Mouse (Mus musculus) heart, embryonic 10.5 days (tissue): Measurements from ENCODE around the gene Camk1d. TPM values are rescaled to one million over a fixed set of nuclear protein-coding genes. Genes with fewer than 3 reads are reported as not detected.
"Not testable (repeated sequence)": the region's sequence is repeated elsewhere in the genome, so short reads cannot be mapped to it uniquely, and the experiment has no call there.

Source experiments
- DNase-seq: peaks from one replicate; pipeline ENCODE4 v3.0.0-alpha.2; 2017; ENCODE audit warnings: low spot score
- H3K27ac ChIP-seq: fragments of 300-500 bp; sonication (generic); 2 replicates; pipeline ENCODE4 v1.5.1; 2016; ENCODE audit warnings: mild to moderate bottlenecking
- H3K27me3 ChIP-seq: fragments of 300-500 bp; sonication (generic); 2 replicates; pipeline ENCODE4 v1.6.1; 2016; ENCODE audit warnings: mild to moderate bottlenecking; ENCODE audit not compliant: poor library complexity, insufficient read depth, severe bottlenecking
- H3K36me3 ChIP-seq: fragments of 300-500 bp; sonication (generic); 2 replicates; pipeline ENCODE4 v1.6.1; 2016; ENCODE audit warnings: mild to moderate bottlenecking, moderate library complexity
- H3K4me1 ChIP-seq: fragments of 300-500 bp; sonication (generic); 2 replicates; pipeline ENCODE4 v1.6.1; 2016; ENCODE audit warnings: mild to moderate bottlenecking
- H3K4me3 ChIP-seq: fragments of 300-500 bp; sonication (generic); 2 replicates; pipeline ENCODE4 v1.5.1; 2016; ENCODE audit warnings: mild to moderate bottlenecking, moderate library complexity
- H3K9me3 ChIP-seq: fragments of 300-500 bp; sonication (generic); 2 replicates; pipeline ENCODE4 v1.6.1; 2016; ENCODE audit warnings: mild to moderate bottlenecking, moderate library complexity
- WGBS: fragments of 180-500 bp; shearing (Covaris S2); methylation state at CpG from one replicate; pipeline ENCODE4 v1.1.7; 2016; 5-methylcytosine and 5-hydroxymethylcytosine counted together
- polyA plus RNA-seq: library from polyadenylated mRNA; unstranded; fragments of >200 nt; fragmentation: Nextera tagmentation; extraction: Ambion mirVana; gene quantifications from 2 replicates; pipeline ENCODE4 v1.2.1, GENCODE M21; 2016

The Camk1d gene
- polyA plus RNA-seq, 1 experiment from 2014 or later, result 1.1 TPM

DNA sequence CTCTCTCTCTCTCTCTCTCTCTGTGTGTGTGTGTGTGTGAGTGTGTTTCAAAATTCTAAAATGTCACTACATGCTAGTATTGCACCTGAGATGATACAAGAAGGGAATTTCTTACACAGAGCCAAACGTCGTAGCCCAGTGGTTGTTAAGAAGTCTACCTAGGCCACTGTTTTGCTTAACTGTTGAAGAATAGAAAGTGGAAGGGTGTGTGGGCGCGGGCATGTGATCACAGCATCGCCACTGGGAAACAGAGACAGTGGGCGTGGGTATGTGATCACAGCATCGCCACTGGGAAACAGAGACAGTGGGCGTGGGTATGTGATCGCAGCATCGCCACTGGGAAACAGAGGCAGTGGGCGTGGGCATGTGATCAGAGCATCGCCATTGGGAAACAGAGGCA, 312.3 kb downstream of the Camk1d start:
- H3K4me1 ChIP-seq, result no peaks in the 10 kb centered on the region
- H3K36me3 ChIP-seq, result no peaks in the 10 kb centered on the region
- H3K9me3 ChIP-seq, result no peaks in the 10 kb centered on the region
- 85% methylated on average over 12 of the region's 12 CpGs for WGBS
- no peaks in the 10 kb centered on the region for H3K27me3 ChIP-seq
- no peak for DNase-seq
- no peak overlapping the region for H3K27ac ChIP-seq
- H3K4me3 ChIP-seq, result no peak overlapping the region

- Histone ChIP-seq H3K27me3 (no peaks in the 10 kb centered on the region), H3K4me3 (no peak overlapping the region), H3K4me1 (no peaks in the 10 kb centered on the region), H3K9me3 (no peaks in the 10 kb centered on the region), H3K27ac (no peak overlapping the region), H3K36me3 (no peaks in the 10 kb centered on the region)
- 81% methylated on average over 9 of the region's 9 CpGs for WGBS
- no peak for DNase-seq
Observed at GRCm38 (mm10) chr2:5398505-5398904, 315.8 kb downstream of the Camk1d start.

- no peaks in the 10 kb centered on the region for H3K9me3 ChIP-seq
- no peak overlapping the region for H3K4me3 ChIP-seq
- no peaks in the 10 kb centered on the region for H3K27me3 ChIP-seq
- DNase-seq, result no peak
- H3K27ac ChIP-seq, result no peak overlapping the region
- no peaks in the 10 kb centered on the region for H3K4me1 ChIP-seq
- WGBS, result 77% methylated on average over 6 of the region's 6 CpGs
- no peaks in the 10 kb centered on the region for H3K36me3 ChIP-seq
Observed at GRCm38 (mm10) chr2:5398043-5398442, 316.3 kb downstream of the Camk1d start.

DNA sequence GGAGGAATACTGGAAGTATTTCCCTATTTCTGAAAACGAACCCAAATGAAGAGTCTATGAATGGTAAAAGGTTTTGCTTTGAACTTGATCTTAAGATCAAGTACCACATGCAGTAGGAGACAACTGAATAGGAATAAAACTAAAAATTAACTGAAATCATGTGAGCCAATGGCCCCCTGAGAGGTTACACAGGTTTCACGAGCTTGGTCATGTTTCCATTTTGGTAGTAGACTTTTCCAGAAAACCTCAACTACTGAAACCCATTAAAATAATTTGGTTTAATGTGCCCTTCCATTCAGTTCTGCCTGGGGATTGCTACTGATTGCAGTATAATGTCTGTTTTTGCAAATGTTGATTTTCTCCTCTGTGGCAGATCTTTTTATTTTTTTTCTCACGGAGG, 316.8 kb downstream of the Camk1d start:
- H3K27ac ChIP-seq, result no peak overlapping the region
- H3K4me1 ChIP-seq, result no peaks in the 10 kb centered on the region
- H3K9me3 ChIP-seq, result no peaks in the 10 kb centered on the region
- no peaks in the 10 kb centered on the region for H3K27me3 ChIP-seq
- WGBS, result 67% methylated on average over 3 of the region's 3 CpGs
- no peak for DNase-seq
- no peaks in the 10 kb centered on the region for H3K36me3 ChIP-seq
- H3K4me3 ChIP-seq, result no peak overlapping the region

DNA sequence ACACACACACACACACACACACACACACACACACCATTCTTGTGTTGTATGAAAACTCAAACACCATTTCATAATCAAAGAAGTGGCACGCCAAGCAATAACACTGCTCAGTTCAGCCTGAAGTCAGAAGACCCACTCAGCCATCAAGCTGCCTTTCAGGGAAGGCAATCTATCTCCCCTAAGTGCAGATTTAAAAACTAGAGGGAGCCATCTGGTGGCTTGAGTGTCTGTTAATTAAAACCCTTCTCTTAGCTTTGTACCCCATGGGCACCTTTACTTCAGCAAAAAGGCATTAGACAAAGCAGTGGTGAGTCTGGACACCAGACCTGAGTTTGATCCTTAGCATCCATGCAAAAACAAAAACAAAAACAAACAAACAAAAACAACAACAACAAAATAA, 317.9 kb downstream of the Camk1d start:
- DNase-seq, result no peak
- Histone ChIP-seq H3K27me3 (no peaks in the 10 kb centered on the region), H3K27ac (no peak overlapping the region), H3K9me3 (no peaks in the 10 kb centered on the region), H3K4me3 (no peak overlapping the region), H3K36me3 (no peaks in the 10 kb centered on the region), H3K4me1 (no peaks in the 10 kb centered on the region)
- 68% methylated on average over 1 of the region's 1 CpGs for WGBS

- Histone ChIP-seq H3K36me3 (no peaks in the 10 kb centered on the region), H3K27ac (no peak overlapping the region), H3K9me3 (no peaks in the 10 kb centered on the region), H3K27me3 (no peaks in the 10 kb centered on the region), H3K4me1 (no peaks in the 10 kb centered on the region), H3K4me3 (no peak overlapping the region)
- DNase-seq, result no peak
- WGBS, result 52% methylated on average over 2 of the region's 2 CpGs
Observed at GRCm38 (mm10) chr2:5395873-5396272, 318.4 kb downstream of the Camk1d start.

DNA sequence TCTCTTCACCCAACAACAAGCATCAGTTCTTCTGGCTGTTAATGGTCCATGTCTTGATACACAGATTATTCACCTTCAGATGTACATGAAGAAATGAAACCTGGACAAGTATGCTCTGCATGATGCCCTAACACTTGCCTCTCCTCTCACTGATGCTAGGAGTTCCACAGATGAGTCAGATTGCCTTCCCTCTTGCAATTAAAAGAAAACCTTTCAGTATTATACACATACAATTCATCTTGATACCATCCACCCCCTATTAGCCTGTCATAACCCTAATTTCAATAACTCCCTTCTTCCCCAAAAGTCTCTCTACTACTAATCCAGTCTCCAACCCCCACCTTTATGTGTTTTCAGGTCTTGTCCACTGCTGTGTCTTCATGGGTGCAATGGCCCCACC, 321.4 kb downstream of the Camk1d start:
- no peak overlapping the region for H3K27ac ChIP-seq
- no peaks in the 10 kb centered on the region for H3K4me1 ChIP-seq
- no peak for DNase-seq
- H3K4me3 ChIP-seq, result no peak overlapping the region
- H3K9me3 ChIP-seq, result no peaks in the 10 kb centered on the region
- H3K36me3 ChIP-seq, result no peaks in the 10 kb centered on the region
- no peaks in the 10 kb centered on the region for H3K27me3 ChIP-seq

GRCm38 (mm10) chr2:5392470-5392869, 321.8 kb downstream of the Camk1d start:
- no peak for DNase-seq
- WGBS, result 76% methylated on average over 4 of the region's 4 CpGs

GRCm38 (mm10) chr2:5388381-5388780, 325.9 kb downstream of the Camk1d start:
- Histone ChIP-seq H3K27me3 (no peaks in the 10 kb centered on the region), H3K36me3 (no peaks in the 10 kb centered on the region), H3K9me3 (no peaks in the 10 kb centered on the region), H3K4me1 (no peaks in the 10 kb centered on the region), H3K4me3 (no peak overlapping the region), H3K27ac (no peak overlapping the region)
- WGBS, result 86% methylated on average over 7 of the region's 7 CpGs
- DNase-seq, result no peak

More at GRCm38 (mm10) chr2:5392470-5392869, 321.8 kb downstream of the Camk1d start:
- Histone ChIP-seq H3K27me3 (no peaks in the 10 kb centered on the region), H3K4me3 (no peak overlapping the region), H3K36me3 (no peaks in the 10 kb centered on the region), H3K9me3 (no peaks in the 10 kb centered on the region), H3K27ac (no peak overlapping the region), H3K4me1 (no peaks in the 10 kb centered on the region)

DNA sequence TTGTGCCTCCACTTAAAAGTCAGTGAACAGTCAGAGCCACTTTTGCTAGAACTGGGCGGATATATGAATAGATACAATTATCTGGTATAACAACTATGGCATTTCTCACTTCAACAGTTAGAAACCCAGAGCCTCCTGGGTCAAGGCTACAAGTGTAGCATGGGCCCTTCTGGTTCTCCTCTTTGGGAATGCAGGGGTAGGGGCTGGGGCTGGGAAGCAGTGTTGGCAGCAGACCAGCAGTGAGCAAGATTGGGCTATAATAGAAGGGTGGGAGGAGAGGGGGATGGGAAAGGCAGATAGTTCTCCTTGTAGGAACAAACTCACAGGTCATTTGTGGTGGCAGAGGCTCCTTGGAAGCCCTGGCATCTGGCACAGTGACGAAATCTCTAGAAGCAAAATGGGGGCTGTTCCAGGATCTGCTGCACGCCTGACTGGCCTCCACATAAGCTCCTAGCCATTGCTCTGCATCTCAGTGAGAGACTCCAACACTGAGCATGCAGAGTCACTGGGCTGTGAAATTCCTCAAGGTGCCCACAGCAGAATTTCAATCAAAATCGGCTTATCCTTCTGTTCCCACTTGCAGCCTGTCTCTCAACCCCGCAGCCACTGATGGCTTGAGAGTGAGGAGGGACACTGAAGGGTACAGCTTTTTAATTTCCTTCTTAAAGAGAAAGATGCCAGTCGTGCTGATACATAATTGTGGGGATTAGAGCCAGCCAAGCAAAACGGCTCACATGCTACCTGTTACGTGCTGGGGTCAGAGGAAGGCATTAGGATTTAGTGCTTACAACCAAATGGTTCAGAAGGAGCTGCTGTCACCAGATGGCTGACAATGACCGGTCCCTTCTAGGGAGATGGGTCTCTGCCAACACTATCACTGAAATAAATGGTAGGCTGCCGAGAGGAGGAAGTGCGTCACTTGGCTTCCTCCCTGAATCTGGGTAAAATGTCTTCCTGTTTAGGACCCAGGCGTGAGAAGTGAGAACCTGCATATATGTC, 332.3 kb downstream of the Camk1d start:
- Histone ChIP-seq H3K9me3 (no peaks in the 10 kb centered on the region), H3K27ac (no peak overlapping the region), H3K36me3 (no peaks in the 10 kb centered on the region), H3K27me3 (no peaks in the 10 kb centered on the region), H3K4me1 (peaks cover 5% of the 10 kb centered on the region; the same call in 1 of the 2 replicates), H3K4me3 (no peak overlapping the region)
- 53% methylated on average over 12 of the region's 12 CpGs for WGBS
- no peak for DNase-seq

DNA sequence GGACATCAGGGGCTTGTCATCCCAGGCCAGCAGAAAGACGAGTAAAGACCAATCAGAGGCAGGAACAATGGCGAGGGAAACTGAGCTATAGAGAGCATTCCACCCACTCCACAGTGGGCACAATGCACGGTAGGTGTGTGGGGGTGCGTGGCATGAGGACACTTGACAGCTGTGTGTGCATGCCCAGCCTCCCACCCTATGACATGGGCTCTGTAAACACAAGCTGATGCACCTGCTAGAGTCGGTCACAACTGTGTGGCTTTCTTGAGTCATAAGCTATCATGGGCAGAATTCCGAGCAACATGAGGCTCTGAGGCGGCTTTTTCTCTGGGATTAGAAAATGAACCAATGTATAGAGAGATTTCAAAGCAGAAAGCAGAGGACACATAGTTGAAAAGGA, 333.3 kb downstream of the Camk1d start:
- H3K9me3 ChIP-seq, result no peaks in the 10 kb centered on the region
- WGBS, result 81% methylated on average over 7 of the region's 7 CpGs

GRCm38 (mm10) chr2:5378922-5379321, 335.4 kb downstream of the Camk1d start:
- not testable (repeated sequence) for H3K27ac ChIP-seq, H3K4me3 ChIP-seq, H3K4me1 ChIP-seq, H3K27me3 ChIP-seq, H3K9me3 ChIP-seq, H3K36me3 ChIP-seq
- DNase-seq, result peak; percentile 91
- 49% methylated on average over 18 of the region's 18 CpGs for WGBS

More for the DNA sequence above, 333.3 kb downstream of the Camk1d start:
- Histone ChIP-seq H3K36me3 (no peaks in the 10 kb centered on the region), H3K27ac (no peak overlapping the region), H3K27me3 (no peaks in the 10 kb centered on the region), H3K4me3 (no peak overlapping the region), H3K4me1 (peaks cover 5% of the 10 kb centered on the region; the same call in 1 of the 2 replicates)
- no peak for DNase-seq

DNA sequence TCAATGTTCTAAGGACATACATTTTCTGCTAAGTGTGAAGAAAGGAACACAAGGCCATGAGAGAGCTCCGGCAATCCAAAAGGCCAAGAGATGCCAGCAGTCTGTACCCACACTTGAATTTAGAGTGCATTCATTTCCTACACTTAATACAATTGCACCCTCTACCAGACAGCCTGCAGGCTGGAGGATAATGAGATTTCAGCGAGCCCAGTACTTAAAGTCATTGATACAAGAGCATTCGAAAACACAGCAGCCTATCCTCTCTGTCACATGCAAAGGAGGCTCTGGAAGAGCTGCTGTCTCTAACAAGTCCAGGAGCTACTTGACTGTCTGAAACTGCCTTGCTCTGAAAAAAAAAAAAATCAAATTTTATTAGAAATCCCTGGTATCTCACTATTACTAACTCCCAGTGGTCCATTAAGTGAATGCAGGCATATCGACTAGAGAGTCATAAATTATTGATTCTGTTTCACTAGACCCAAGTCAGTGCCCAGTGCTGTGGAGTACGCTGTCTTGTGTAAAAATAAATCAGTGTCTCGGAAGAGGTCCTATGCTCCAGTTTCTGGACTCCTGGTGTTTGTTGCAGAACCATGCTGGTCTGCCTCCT, 336.1 kb downstream of the Camk1d start:
- Histone ChIP-seq H3K4me3 (no peak overlapping the region), H3K27me3 (no peaks in the 10 kb centered on the region), H3K27ac (no peak overlapping the region), H3K9me3 (no peaks in the 10 kb centered on the region), H3K4me1 (peaks cover 5% of the 10 kb centered on the region; the same call in 1 of the 2 replicates), H3K36me3 (no peaks in the 10 kb centered on the region)
- DNase-seq, result no peak
- WGBS, result 78% methylated on average over 6 of the region's 6 CpGs
